Mouse (Mus musculus): Measurements from ENCODE around the gene Alk.

- TF ChIP-seq POLR2A (IDR thresholded peaks at IDR 0.05; ENCODE audit: insufficient read depth, low read depth, low read length) (no peak), CTCF (IDR thresholded peaks at IDR 0.05; ENCODE audit: insufficient read depth, low read depth, low read length) (no peak)
These were observed 587.1 kb downstream of the Alk start for GRCm38 (mm10) chr17:72017329-72017728.
